Mouse (Mus musculus): ENCODE data around the gene Fbxl21.

Gene Fbxl21

GRCm38 (mm10) chr13:56581961-56582434, 59.7 kb downstream of the Fbxl21 start:
- DNase-seq (ENCODE audit: low spot score in 2 of 2): no peak

DNA sequence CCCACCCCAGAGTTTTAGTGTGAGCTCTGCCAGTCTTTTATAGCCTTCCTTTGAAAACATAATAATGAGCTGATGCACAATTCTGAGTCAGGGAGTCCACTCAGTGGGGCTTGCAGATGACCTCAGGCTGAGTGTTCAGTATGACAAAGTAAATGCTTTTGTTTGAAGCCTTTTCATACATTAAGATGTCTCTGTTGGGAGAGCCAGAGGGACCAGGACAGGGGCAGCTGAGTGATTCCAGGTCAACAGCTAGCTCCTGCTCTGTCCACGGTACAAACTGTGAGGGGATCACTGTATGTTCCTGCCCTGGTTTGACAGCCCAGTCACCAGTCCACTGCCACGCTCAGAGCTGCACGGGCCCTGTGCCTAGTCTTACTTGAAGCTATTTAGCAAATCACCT, 60.4 kb downstream of the Fbxl21 start:
- no peak for DNase-seq (ENCODE audit: low spot score in 2 of 2)

DNA sequence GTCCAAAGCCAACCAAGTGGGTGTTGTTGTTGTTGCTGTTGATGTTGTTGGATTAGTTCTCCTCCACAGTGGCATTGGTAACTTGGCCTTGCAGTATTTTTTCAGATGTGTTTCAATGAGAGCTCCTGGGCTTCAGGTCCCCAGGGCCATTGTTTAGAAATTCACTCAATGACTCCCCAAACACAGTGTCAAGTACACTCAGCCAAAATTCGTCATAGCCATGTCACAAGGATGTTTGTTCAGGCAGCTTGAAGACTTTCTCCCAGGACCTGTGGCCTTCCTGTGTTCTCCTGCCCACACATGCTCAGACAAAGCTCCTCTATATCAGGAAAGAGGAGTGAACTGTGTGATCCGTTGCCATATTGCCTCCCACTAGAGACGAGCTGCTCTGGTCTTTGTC, 63.8 kb downstream of the Fbxl21 start:
- no peak for DNase-seq (ENCODE audit: low spot score in 2 of 2)

All from right cerebral cortex, adult 2 months (tissue).